Mouse (Mus musculus) liver, embryonic 13.5 days (tissue): Measurements from ENCODE around the gene Ereg. TPM values are rescaled to one million over a fixed set of nuclear protein-coding genes. Genes with fewer than 3 reads are reported as not detected.

Source experiments
- ATAC-seq: fragments of 200-750 bp; cut with Nextera tagmentation; 2 replicates; pipeline ENCODE4 v1.8.0; 2017; ENCODE audit warnings: low read depth, mild to moderate bottlenecking, moderate number of reproducible peaks, moderate library complexity
- DNase-seq: peaks from one replicate; pipeline ENCODE4 v3.0.0; 2022
- H3K27ac ChIP-seq: fragments of 300-500 bp; sonication (generic); 2 replicates; pipeline ENCODE4 v1.5.1; 2015; ENCODE audit warnings: moderate library complexity, mild to moderate bottlenecking, inconsistent platforms
- H3K27me3 ChIP-seq: fragments of 300-500 bp; sonication (generic); 2 replicates; pipeline ENCODE4 v1.6.1; 2015; ENCODE audit warnings: mild to moderate bottlenecking, inconsistent platforms
- H3K36me3 ChIP-seq: fragments of 300-500 bp; sonication (generic); 2 replicates; pipeline ENCODE4 v1.6.1; 2015; ENCODE audit warnings: mild to moderate bottlenecking, inconsistent platforms
- H3K4me1 ChIP-seq: fragments of 300-500 bp; sonication (generic); replicated peaks from 2 replicates; pipeline ENCODE4 v1.6.1; 2015; ENCODE audit warnings: inconsistent platforms
- H3K4me2 ChIP-seq: fragments of 300-500 bp; sonication (generic); 2 replicates; pipeline ENCODE4 v1.6.1; 2015; ENCODE audit warnings: inconsistent platforms, mild to moderate bottlenecking, moderate library complexity
- H3K4me3 ChIP-seq: fragments of 300-500 bp; sonication (generic); replicated peaks from 2 replicates; pipeline ENCODE4 v1.5.1; 2015; ENCODE audit warnings: mild to moderate bottlenecking, inconsistent platforms
- H3K9ac ChIP-seq: fragments of 300-500 bp; sonication (generic); 2 replicates; pipeline ENCODE4 v1.6.1; 2015; ENCODE audit warnings: mild to moderate bottlenecking, inconsistent platforms
- H3K9me3 ChIP-seq: fragments of 300-500 bp; sonication (generic); replicated peaks from 2 replicates; pipeline ENCODE4 v1.6.1; 2016; ENCODE audit warnings: inconsistent platforms
- WGBS: fragments of 180-500 bp; shearing (Covaris S2); methylation state at CpG from one replicate; pipeline ENCODE4 v1.1.7; 2015; ENCODE audit not compliant: insufficient replicate concordance; 5-methylcytosine and 5-hydroxymethylcytosine counted together
- polyA plus RNA-seq: library from polyadenylated mRNA; unstranded; fragments of >200 nt; fragmentation: Nextera tagmentation; extraction: Ambion mirVana; gene quantifications from 2 replicates; pipeline ENCODE4 v1.2.1, GENCODE M21; 2015

Gene Ereg
- polyA plus RNA-seq, 1 experiment from 2014 or later = 0.10 TPM

GRCm38 (mm10) chr5:91111019-91111418, 36.6 kb downstream of the Ereg start:
- WGBS = 70% methylated on average over 8 of the region's 8 CpGs
- Histone ChIP-seq H3K9me3 (no peaks in the 10 kb centered on the region), H3K36me3 (no peaks in the 10 kb centered on the region), H3K4me1 (no peaks in the 10 kb centered on the region), H3K27ac (no peak overlapping the region), H3K9ac (no peak overlapping the region), H3K4me3 (no peak overlapping the region), H3K4me2 (no peak overlapping the region), H3K27me3 (no peaks in the 10 kb centered on the region)
- DNase-seq (no peak), ATAC-seq (no peak)

GRCm38 (mm10) chr5:91113967-91114366, 39.5 kb downstream of the Ereg start:
- H3K27me3 ChIP-seq = no peaks in the 10 kb centered on the region
- no peak overlapping the region for H3K9ac ChIP-seq
- no peak overlapping the region for H3K4me2 ChIP-seq
- no peak for DNase-seq
- no peaks in the 10 kb centered on the region for H3K36me3 ChIP-seq
- H3K27ac ChIP-seq = no peak overlapping the region
- no peaks in the 10 kb centered on the region for H3K4me1 ChIP-seq
- H3K9me3 ChIP-seq = no peaks in the 10 kb centered on the region
- no peak for ATAC-seq
- H3K4me3 ChIP-seq = no peak overlapping the region
- WGBS = 39% methylated on average over 2 of the region's 2 CpGs

GRCm38 (mm10) chr5:91114574-91114973, 40.2 kb downstream of the Ereg start:
- no peak overlapping the region for H3K9ac ChIP-seq
- DNase-seq (no peak), ATAC-seq (no peak)
- H3K27me3 ChIP-seq = no peaks in the 10 kb centered on the region
- no peak overlapping the region for H3K4me3 ChIP-seq
- no peaks in the 10 kb centered on the region for H3K4me1 ChIP-seq
- WGBS = 65% methylated on average over 1 of the region's 1 CpGs
- H3K9me3 ChIP-seq = no peaks in the 10 kb centered on the region
- H3K4me2 ChIP-seq = no peak overlapping the region
- no peak overlapping the region for H3K27ac ChIP-seq
- H3K36me3 ChIP-seq = no peaks in the 10 kb centered on the region

- Histone ChIP-seq H3K4me2 (no peak overlapping the region), H3K4me3 (no peak overlapping the region), H3K27me3 (no peaks in the 10 kb centered on the region), H3K9me3 (no peaks in the 10 kb centered on the region), H3K36me3 (no peaks in the 10 kb centered on the region), H3K4me1 (no peaks in the 10 kb centered on the region), H3K9ac (no peak overlapping the region), H3K27ac (no peak overlapping the region)
- ATAC-seq (no peak), DNase-seq (no peak)
Observed at GRCm38 (mm10) chr5:91118618-91119017, 44.2 kb downstream of the Ereg start.

- Histone ChIP-seq H3K9me3 (no peaks in the 10 kb centered on the region), H3K4me3 (no peak overlapping the region), H3K27me3 (no peaks in the 10 kb centered on the region), H3K4me2 (no peak overlapping the region), H3K9ac (no peak overlapping the region), H3K36me3 (no peaks in the 10 kb centered on the region), H3K4me1 (no peaks in the 10 kb centered on the region), H3K27ac (no peak overlapping the region)
- DNase-seq (no peak), ATAC-seq (no peak)
- WGBS = 47% methylated on average over 4 of the region's 4 CpGs
Observed at GRCm38 (mm10) chr5:91123404-91123803, 49.0 kb downstream of the Ereg start.

- 53% methylated on average over 2 of the region's 2 CpGs for WGBS
- no peak overlapping the region for H3K27ac ChIP-seq
- H3K4me3 ChIP-seq = no peak overlapping the region
- no peaks in the 10 kb centered on the region for H3K27me3 ChIP-seq
- no peaks in the 10 kb centered on the region for H3K9me3 ChIP-seq
- DNase-seq = no peak
- H3K4me1 ChIP-seq = no peaks in the 10 kb centered on the region
- no peak overlapping the region for H3K9ac ChIP-seq
- no peak for ATAC-seq
- no peak overlapping the region for H3K4me2 ChIP-seq
- H3K36me3 ChIP-seq = no peaks in the 10 kb centered on the region
Observed at GRCm38 (mm10) chr5:91124140-91124539, 49.7 kb downstream of the Ereg start.

- ATAC-seq = no peak
- Histone ChIP-seq H3K4me2 (no peak overlapping the region), H3K27me3 (no peaks in the 10 kb centered on the region), H3K36me3 (no peaks in the 10 kb centered on the region), H3K4me3 (no peak overlapping the region), H3K4me1 (no peaks in the 10 kb centered on the region), H3K9me3 (no peaks in the 10 kb centered on the region), H3K27ac (no peak overlapping the region), H3K9ac (no peak overlapping the region)
- WGBS = 56% methylated on average over 1 of the region's 1 CpGs
- no peak for DNase-seq
Observed at GRCm38 (mm10) chr5:91126623-91127022, 52.2 kb downstream of the Ereg start.

GRCm38 (mm10) chr5:91134961-91135360, 60.5 kb downstream of the Ereg start:
- Histone ChIP-seq H3K36me3 (no peaks in the 10 kb centered on the region), H3K4me1 (0 out of 2 replicates have a peak, but pooled peaks cover 2% of the 10 kb centered on the region), H3K4me2 (no peak overlapping the region), H3K9me3 (no peaks in the 10 kb centered on the region), H3K27ac (no peak overlapping the region), H3K4me3 (no peak overlapping the region), H3K9ac (no peak overlapping the region), H3K27me3 (peaks cover 14% of the 10 kb centered on the region)
- DNase-seq (no peak), ATAC-seq (no peak)
- WGBS = 12% methylated on average over 1 of the region's 1 CpGs

GRCm38 (mm10) chr5:91138970-91139369, 64.5 kb downstream of the Ereg start:
- Histone ChIP-seq H3K9ac (no peak overlapping the region), H3K27ac (no peak overlapping the region), H3K27me3 (peaks cover 29% of the 10 kb centered on the region), H3K4me2 (peak overlapping the region; percentile 64), H3K4me1 (0 out of 2 replicates have a peak, but pooled peaks cover 2% of the 10 kb centered on the region), H3K9me3 (no peaks in the 10 kb centered on the region), H3K4me3 (peak overlapping the region; percentile 50), H3K36me3 (no peaks in the 10 kb centered on the region)
- DNase-seq = no peak
- no peak for ATAC-seq
- 7% methylated on average over 7 of the region's 7 CpGs for WGBS

GRCm38 (mm10) chr5:91139446-91139873, 65.0 kb downstream of the Ereg start, which contains the start of gene Areg:
Areg (plus strand) TSS chr5:91139599.
- H3K9me3 ChIP-seq = no peaks in the 10 kb centered on the region
- H3K36me3 ChIP-seq = no peaks in the 10 kb centered on the region
- WGBS = under 1% methylated on average over 44 of the region's 44 CpGs
- 0 out of 2 replicates have a peak, but pooled peaks cover 2% of the 10 kb centered on the region for H3K4me1 ChIP-seq
- peaks cover 29% of the 10 kb centered on the region for H3K27me3 ChIP-seq
- DNase-seq = peak; percentile 2
- ATAC-seq = peak; percentile 34; the same call in 1 of the 2 replicates
- H3K4me2 ChIP-seq = peak within 1 kb of the TSS; percentile 64
- no peak within 1 kb of the TSS for H3K27ac ChIP-seq
- H3K9ac ChIP-seq = no peak within 1 kb of the TSS
- H3K4me3 ChIP-seq = peak within 1 kb of the TSS; percentile 50

- no peaks in the 10 kb centered on the region for H3K9me3 ChIP-seq
- H3K27ac ChIP-seq = no peak overlapping the region
- no peak for DNase-seq
- H3K9ac ChIP-seq = no peak overlapping the region
- 45% methylated on average over 13 of the region's 13 CpGs for WGBS
- H3K4me1 ChIP-seq = 0 out of 2 replicates have a peak, but pooled peaks cover 2% of the 10 kb centered on the region
- H3K4me2 ChIP-seq = no peak overlapping the region
- H3K4me3 ChIP-seq = no peak overlapping the region
- ATAC-seq = no peak
- H3K36me3 ChIP-seq = no peaks in the 10 kb centered on the region
- H3K27me3 ChIP-seq = peaks cover 29% of the 10 kb centered on the region
Observed at GRCm38 (mm10) chr5:91140896-91141448, 66.5 kb downstream of the Ereg start.
